Mouse (Mus musculus): ENCODE measurements around the gene Astn1.

- TF ChIP-seq CTCF (IDR thresholded peaks at IDR 0.05; ENCODE audit: low read depth), result no peak
- no peak for TF ChIP-seq EP300 (IDR thresholded peaks at IDR 0.05; ENCODE audit: low read depth)
These were observed 59.4 kb downstream of the Astn1 start for GRCm38 (mm10) chr1:158421451-158421850.
